Mouse (Mus musculus) testis, postnatal 10 days (tissue): Measurements from ENCODE around the gene G0s2.

Experiments used
- DNase-seq: peaks from one replicate; pipeline ENCODE4 v3.0.0; 2021; ENCODE audit warnings: low spot score

The G0s2 gene

GRCm38 (mm10) chr1:193252616-193253015 lies 20.4 kb downstream of the G0s2 start:
- no peak for DNase-seq

GRCm38 (mm10) chr1:193251386-193251785 lies 21.6 kb downstream of the G0s2 start:
- DNase-seq: no peak

- DNase-seq: no peak
These were observed 23.0 kb downstream of the G0s2 start for GRCm38 (mm10) chr1:193250026-193250425.

GRCm38 (mm10) chr1:193244235-193244634 lies 28.8 kb downstream of the G0s2 start:
- DNase-seq: no peak

GRCm38 (mm10) chr1:193243571-193244193 lies 29.3 kb downstream of the G0s2 start:
- no peak for DNase-seq

- no peak for DNase-seq
These were observed 30.2 kb downstream of the G0s2 start for GRCm38 (mm10) chr1:193242863-193243262.

- DNase-seq: peak; percentile 48
These were observed 30.8 kb downstream of the G0s2 start for GRCm38 (mm10) chr1:193242238-193242637.

GRCm38 (mm10) chr1:193241436-193241835 lies 31.6 kb downstream of the G0s2 start:
- DNase-seq: no peak

- no peak for DNase-seq
These were observed 34.6 kb downstream of the G0s2 start for GRCm38 (mm10) chr1:193238426-193238825.

GRCm38 (mm10) chr1:193234930-193235329 lies 38.1 kb downstream of the G0s2 start:
- DNase-seq: no peak

GRCm38 (mm10) chr1:193234130-193234645 lies 38.8 kb downstream of the G0s2 start:
- no peak for DNase-seq

- DNase-seq: no peak
These were observed 40.3 kb downstream of the G0s2 start for GRCm38 (mm10) chr1:193232732-193233131.

- no peak for DNase-seq
These were observed 42.1 kb downstream of the G0s2 start for GRCm38 (mm10) chr1:193230935-193231334.

GRCm38 (mm10) chr1:193230531-193230930 lies 42.5 kb downstream of the G0s2 start:
- no peak for DNase-seq

GRCm38 (mm10) chr1:193229570-193229969 lies 43.4 kb downstream of the G0s2 start:
- no peak for DNase-seq

- no peak for DNase-seq
These were observed 45.5 kb downstream of the G0s2 start for GRCm38 (mm10) chr1:193227537-193227936.

- DNase-seq: no peak
These were observed 46.1 kb downstream of the G0s2 start for GRCm38 (mm10) chr1:193226724-193227522.

- no peak for DNase-seq
These were observed 46.9 kb downstream of the G0s2 start for GRCm38 (mm10) chr1:193226114-193226513.

GRCm38 (mm10) chr1:193225531-193225930 lies 47.5 kb downstream of the G0s2 start:
- DNase-seq: no peak
